In genomic region chr15:3429001-3429400, GRCm38 (mm10) we compare ENCODE assay signal across 19 mouse cellular contexts.
A peak's percentile ranks its signal among the peaks of the same experiment; 100 is the strongest.
DNase-seq lines count a peak whose midpoint lies in the region; ATAC-seq lines count a peak whose summit lies in the region.
"Had no signal": no experiment of that assay in that cellular context is flagged by ENCODE, and none has a peak within 500 bp of the region (broad histone marks: within the 10 kb centered on the region; RNA-seq: fewer than 3 reads in every experiment).

No protein-coding gene starts in this region.

- H3K9me3 ChIP-seq in kidney, embryonic 16.5 days (ENCODE audit: low read length) = no peaks in the 10 kb centered on the region
- H3K9me3 ChIP-seq: heart, embryonic 10.5 days; limb, embryonic 12.5 days; liver, embryonic 13.5 days; neural tube, embryonic 12.5 days had no signal

- no peak for ATAC-seq in kidney, embryonic 16.5 days (ENCODE audit: low FRiP score, low TSS enrichment)
- ATAC-seq: intestine, postnatal 0 days had no signal

- no peak overlapping the region for H3K9ac ChIP-seq in kidney, embryonic 16.5 days (replicated peaks; ENCODE audit: low read length)
- H3K9ac ChIP-seq: limb, embryonic 12.5 days; liver, embryonic 13.5 days; neural tube, embryonic 12.5 days had no signal

- H3K4me1 ChIP-seq in kidney, embryonic 16.5 days (ENCODE audit: insufficient read depth, low read length) = peaks cover 14% of the 10 kb centered on the region
- H3K4me1 ChIP-seq: liver, embryonic 13.5 days; neural tube, embryonic 12.5 days had no signal

- H3K4me3 ChIP-seq in kidney, embryonic 16.5 days (ENCODE audit: low read length) = no peak overlapping the region
- H3K4me3 ChIP-seq: heart, embryonic 10.5 days; limb, embryonic 12.5 days; liver, embryonic 13.5 days; neural tube, embryonic 12.5 days had no signal

- H3K4me2 ChIP-seq in kidney, embryonic 16.5 days (replicated peaks; ENCODE audit: low read depth, low read length) = no peak overlapping the region
- H3K4me2 ChIP-seq: limb, embryonic 12.5 days; liver, embryonic 13.5 days; midbrain, embryonic 11.5 days; neural tube, embryonic 12.5 days had no signal

- H3K36me3 ChIP-seq in kidney, embryonic 16.5 days (ENCODE audit: insufficient read depth, low read length) = no peaks in the 10 kb centered on the region
- H3K36me3 ChIP-seq: heart, embryonic 10.5 days; limb, embryonic 12.5 days; liver, embryonic 13.5 days; neural tube, embryonic 12.5 days had no signal

- no peaks in the 10 kb centered on the region for H3K27me3 ChIP-seq in kidney, embryonic 16.5 days (ENCODE audit: insufficient read depth, low read length)
- H3K27me3 ChIP-seq: limb, embryonic 12.5 days; liver, embryonic 13.5 days; neural tube, embryonic 12.5 days had no signal

- 80% methylated on average over 5 of the region's 5 CpGs for WGBS in kidney, embryonic 16.5 days

- 0 out of 2 replicates have a peak overlapping the region, but pooled peaks have one; percentile 1 for H3K27ac ChIP-seq in kidney, embryonic 16.5 days (ENCODE audit: low read length)
- H3K27ac ChIP-seq: heart, embryonic 10.5 days; limb, embryonic 12.5 days; liver, embryonic 13.5 days; neural tube, embryonic 12.5 days had no signal

- peak; percentile 20 to 61 for DNase-seq in adrenal gland, adult (ENCODE audit: inconsistent age in 2 of 2, low spot score in 1 of 2)
- no peak for DNase-seq in adrenal gland, postnatal 10 days
- DNase-seq in heart, adult 11 months = peak; percentile 87
- DNase-seq in heart, adult 8-10 months (ENCODE audit: low spot score) = no peak
- DNase-seq in kidney, postnatal 4 days = no peak
- DNase-seq in 3T3-L1 (ENCODE audit: low read depth, low spot score) = peak; percentile 82
- no peak for DNase-seq in spleen, postnatal 36 days (ENCODE audit: low spot score in 2 of 2)
- DNase-seq: cerebellum, adult 9-10 months; heart, postnatal 4 days; liver, embryonic 13.5 days; lung, adult 2 months; lung, postnatal 14 days; right cerebral cortex, postnatal 14 days had no signal

Comparison
In these comparisons a context has a peak if more than half of its experiments do, and no peak if none do; other contexts are left out.
1. DNase-seq: peak in adrenal gland, adult (2 of 2), heart, adult 11 months (single experiment) and 3T3-L1 (single experiment); none in adrenal gland, postnatal 10 days (single experiment), heart, adult 8-10 months (single experiment), kidney, postnatal 4 days (0 of 2) and spleen, postnatal 36 days (0 of 2).